Mouse (Mus musculus): Measurements from ENCODE around the gene Bdkrb1.

DNA sequence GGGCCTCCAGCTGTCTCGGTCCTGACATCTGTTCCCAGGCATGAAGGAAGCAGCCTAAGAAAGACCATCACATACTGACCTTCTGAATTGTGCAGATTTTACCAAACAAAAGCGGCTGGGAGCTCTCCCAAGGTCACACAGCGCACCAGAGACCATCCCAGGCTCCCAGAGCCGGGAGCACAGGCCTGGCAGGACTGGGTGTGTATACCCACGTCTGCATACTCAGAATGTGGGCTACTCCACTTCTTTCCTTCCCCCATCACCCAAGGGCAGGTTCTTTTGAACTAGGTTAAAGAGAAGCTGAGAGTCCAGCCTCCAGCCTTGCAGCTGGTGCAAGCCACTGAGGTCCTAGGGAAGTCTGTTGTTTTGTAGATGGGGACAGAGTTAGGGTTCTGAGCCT, 3.8 kb upstream of the Bdkrb1 start:
- TF ChIP-seq POLR2A (IDR thresholded peaks at IDR 0.05; ENCODE audit: low read depth, low read length): no peak
- no peak for TF ChIP-seq CTCF (IDR thresholded peaks at IDR 0.05; ENCODE audit: extremely low read depth, insufficient read depth, insufficient read length, insufficient replicate concordance)

All from spleen, adult 2 months (tissue).